Mouse (Mus musculus) kidney, embryonic 15.5 days (tissue): Measurements from ENCODE around the gene Trak1. TPM values are rescaled to one million over a fixed set of nuclear protein-coding genes. Genes with fewer than 3 reads are reported as not detected.
"Not testable (repeated sequence)": the region's sequence is repeated elsewhere in the genome, so short reads cannot be mapped to it uniquely, and the experiment has no call there.

Experiments
- ATAC-seq: fragments of 200-750 bp; cut with Nextera tagmentation; replicated peaks from 2 replicates; pipeline ENCODE4 v1.8.0; 2017; ENCODE audit warnings: moderate TSS enrichment; ENCODE audit not compliant: low FRiP score
- H3K27ac ChIP-seq: fragments of 300-500 bp; sonication (generic); 2 replicates; pipeline ENCODE4 v1.5.1; 2015; ENCODE audit warnings: mild to moderate bottlenecking, inconsistent platforms
- H3K27me3 ChIP-seq: fragments of 300-500 bp; sonication (generic); 2 replicates; pipeline ENCODE4 v1.6.1; 2015; ENCODE audit warnings: inconsistent platforms
- H3K36me3 ChIP-seq: fragments of 300-500 bp; sonication (generic); 2 replicates; pipeline ENCODE4 v1.6.1; 2015; ENCODE audit warnings: inconsistent platforms
- H3K4me1 ChIP-seq: fragments of 300-500 bp; sonication (generic); 2 replicates; pipeline ENCODE4 v1.6.1; 2015; ENCODE audit warnings: inconsistent platforms
- H3K4me2 ChIP-seq: fragments of 300-500 bp; sonication (generic); 2 replicates; pipeline ENCODE4 v1.6.1; 2015; ENCODE audit warnings: moderate library complexity, mild to moderate bottlenecking, inconsistent platforms
- H3K4me3 ChIP-seq: fragments of 300-500 bp; sonication (generic); replicated peaks from 2 replicates; pipeline ENCODE4 v1.5.1; 2015; ENCODE audit warnings: mild to moderate bottlenecking, inconsistent platforms
- H3K9ac ChIP-seq: fragments of 300-500 bp; sonication (generic); 2 replicates; pipeline ENCODE4 v1.6.1; 2015; ENCODE audit warnings: mild to moderate bottlenecking, inconsistent platforms
- H3K9me3 ChIP-seq: fragments of 300-500 bp; sonication (generic); replicated peaks from 2 replicates; pipeline ENCODE4 v1.6.1; 2016; ENCODE audit warnings: inconsistent platforms
- WGBS: fragments of 180-500 bp; shearing (Covaris S2); methylation state at CpG from one replicate; pipeline ENCODE4 v1.1.7; 2015; ENCODE audit warnings: mixed read lengths; 5-methylcytosine and 5-hydroxymethylcytosine counted together
- polyA plus RNA-seq: library from polyadenylated mRNA; unstranded; fragments of >200 nt; fragmentation: Nextera tagmentation; extraction: Ambion mirVana; gene quantifications from 2 replicates; pipeline ENCODE4 v1.2.1, GENCODE M21; 2015

The Trak1 gene
- polyA plus RNA-seq, 1 experiment from 2014 or later = 18.7 TPM

GRCm38 (mm10) chr9:121328342-121328741, 31.0 kb downstream of the Trak1 start:
- 97% methylated on average over 17 of the region's 21 CpGs for WGBS
- H3K4me1 ChIP-seq = peaks cover 26% of the 10 kb centered on the region
- H3K4me3 ChIP-seq, ATAC-seq, H3K9me3 ChIP-seq, H3K4me2 ChIP-seq, H3K36me3 ChIP-seq, H3K27ac ChIP-seq, H3K9ac ChIP-seq, H3K27me3 ChIP-seq: not testable (repeated sequence)

GRCm38 (mm10) chr9:121329181-121329580, 31.9 kb downstream of the Trak1 start:
- Histone ChIP-seq H3K9ac (no peak overlapping the region), H3K36me3 (peaks cover 5% of the 10 kb centered on the region), H3K4me3 (no peak overlapping the region), H3K27ac (no peak overlapping the region), H3K27me3 (no peaks in the 10 kb centered on the region), H3K9me3 (no peaks in the 10 kb centered on the region), H3K4me2 (no peak overlapping the region), H3K4me1 (peaks cover 35% of the 10 kb centered on the region)
- no peak for ATAC-seq
- WGBS = 73% methylated on average over 8 of the region's 8 CpGs

GRCm38 (mm10) chr9:121330065-121330464, 32.8 kb downstream of the Trak1 start:
- H3K9me3 ChIP-seq = no peaks in the 10 kb centered on the region
- WGBS = 94% methylated on average over 5 of the region's 5 CpGs
- no peak for ATAC-seq
- H3K4me3 ChIP-seq = no peak overlapping the region
- H3K27ac ChIP-seq = no peak overlapping the region
- peaks cover 43% of the 10 kb centered on the region for H3K4me1 ChIP-seq
- peaks cover 5% of the 10 kb centered on the region for H3K36me3 ChIP-seq
- H3K9ac ChIP-seq = no peak overlapping the region
- no peak overlapping the region for H3K4me2 ChIP-seq
- no peaks in the 10 kb centered on the region for H3K27me3 ChIP-seq

GRCm38 (mm10) chr9:121331438-121331837, 34.1 kb downstream of the Trak1 start:
- 0 out of 2 replicates have a peak overlapping the region, but pooled peaks have one; percentile 14 for H3K9ac ChIP-seq
- peaks cover 5% of the 10 kb centered on the region for H3K36me3 ChIP-seq
- no peaks in the 10 kb centered on the region for H3K9me3 ChIP-seq
- no peaks in the 10 kb centered on the region for H3K27me3 ChIP-seq
- no peak overlapping the region for H3K4me2 ChIP-seq
- 21% methylated on average over 5 of the region's 5 CpGs for WGBS
- no peak overlapping the region for H3K4me3 ChIP-seq
- ATAC-seq = no peak; the same call in 1 of the 2 replicates
- peak overlapping the region; percentile 83 for H3K27ac ChIP-seq
- H3K4me1 ChIP-seq = peaks cover 55% of the 10 kb centered on the region

- H3K4me1 ChIP-seq = peaks cover 61% of the 10 kb centered on the region
- no peak overlapping the region for H3K9ac ChIP-seq
- WGBS = 3% methylated on average over 8 of the region's 8 CpGs
These were observed 34.8 kb downstream of the Trak1 start for GRCm38 (mm10) chr9:121331878-121332630.

GRCm38 (mm10) chr9:121333559-121333958, 36.3 kb downstream of the Trak1 start:
- H3K27ac ChIP-seq = 0 out of 2 replicates have a peak overlapping the region, but pooled peaks have one; percentile 42

More at GRCm38 (mm10) chr9:121331878-121332630, 34.8 kb downstream of the Trak1 start:
- Histone ChIP-seq H3K27ac (peak overlapping the region; percentile 83), H3K9me3 (no peaks in the 10 kb centered on the region), H3K36me3 (peaks cover 5% of the 10 kb centered on the region), H3K4me2 (peak overlapping the region; percentile 36), H3K27me3 (no peaks in the 10 kb centered on the region), H3K4me3 (no peak overlapping the region)
- peak; percentile 75 for ATAC-seq

GRCm38 (mm10) chr9:121334311-121334851, 37.1 kb downstream of the Trak1 start:
- Histone ChIP-seq H3K9ac (no peak overlapping the region), H3K4me1 (peaks cover 70% of the 10 kb centered on the region), H3K4me3 (no peak overlapping the region), H3K9me3 (no peaks in the 10 kb centered on the region), H3K27me3 (no peaks in the 10 kb centered on the region), H3K4me2 (no peak overlapping the region), H3K27ac (0 out of 2 replicates have a peak overlapping the region, but pooled peaks have one; percentile 20), H3K36me3 (no peaks in the 10 kb centered on the region)
- no peak for ATAC-seq
- 51% methylated on average over 8 of the region's 8 CpGs for WGBS

More at GRCm38 (mm10) chr9:121333559-121333958, 36.3 kb downstream of the Trak1 start:
- 86% methylated on average over 5 of the region's 5 CpGs for WGBS
- Histone ChIP-seq H3K27me3 (no peaks in the 10 kb centered on the region), H3K4me1 (peaks cover 71% of the 10 kb centered on the region), H3K9ac (no peak overlapping the region), H3K9me3 (no peaks in the 10 kb centered on the region), H3K36me3 (peaks cover 1% of the 10 kb centered on the region), H3K4me2 (no peak overlapping the region), H3K4me3 (no peak overlapping the region)
- no peak for ATAC-seq

- peak overlapping the region; percentile 66 for H3K27ac ChIP-seq
- H3K4me1 ChIP-seq = peaks cover 68% of the 10 kb centered on the region
- no peak overlapping the region for H3K4me2 ChIP-seq
- no peak overlapping the region for H3K9ac ChIP-seq
- no peaks in the 10 kb centered on the region; the same call in 1 of the 2 replicates for H3K36me3 ChIP-seq
- no peaks in the 10 kb centered on the region for H3K27me3 ChIP-seq
- no peaks in the 10 kb centered on the region for H3K9me3 ChIP-seq
- H3K4me3 ChIP-seq = no peak overlapping the region
- WGBS = 33% methylated on average over 7 of the region's 7 CpGs
- ATAC-seq = no peak
These were observed 38.3 kb downstream of the Trak1 start for GRCm38 (mm10) chr9:121335568-121335967.

GRCm38 (mm10) chr9:121336324-121336946, 39.1 kb downstream of the Trak1 start:
- Histone ChIP-seq H3K27me3 (no peaks in the 10 kb centered on the region), H3K4me2 (no peak overlapping the region), H3K9me3 (no peaks in the 10 kb centered on the region), H3K9ac (no peak overlapping the region), H3K27ac (peak overlapping the region; percentile 66), H3K36me3 (no peaks in the 10 kb centered on the region; the same call in 1 of the 2 replicates), H3K4me1 (peaks cover 64% of the 10 kb centered on the region), H3K4me3 (no peak overlapping the region)
- ATAC-seq = no peak
- WGBS = 89% methylated on average over 15 of the region's 15 CpGs

- no peak for ATAC-seq
- Histone ChIP-seq H3K4me2 (no peak overlapping the region), H3K27me3 (no peaks in the 10 kb centered on the region), H3K9me3 (no peaks in the 10 kb centered on the region), H3K4me3 (no peak overlapping the region), H3K4me1 (peaks cover 54% of the 10 kb centered on the region), H3K36me3 (no peaks in the 10 kb centered on the region; the same call in 1 of the 2 replicates), H3K27ac (peak overlapping the region; percentile 66), H3K9ac (no peak overlapping the region)
- WGBS = 57% methylated on average over 9 of the region's 9 CpGs
These were observed 40.1 kb downstream of the Trak1 start for GRCm38 (mm10) chr9:121337216-121337937.

- H3K27ac ChIP-seq = peak overlapping the region; percentile 66
- peaks cover 49% of the 10 kb centered on the region for H3K4me1 ChIP-seq
- WGBS = 73% methylated on average over 3 of the region's 3 CpGs
- H3K9ac ChIP-seq = no peak overlapping the region
- no peak overlapping the region for H3K4me3 ChIP-seq
- H3K4me2 ChIP-seq = no peak overlapping the region
- H3K9me3 ChIP-seq = no peaks in the 10 kb centered on the region
- no peak for ATAC-seq
- no peaks in the 10 kb centered on the region for H3K27me3 ChIP-seq
- no peaks in the 10 kb centered on the region; the same call in 1 of the 2 replicates for H3K36me3 ChIP-seq
These were observed 40.6 kb downstream of the Trak1 start for GRCm38 (mm10) chr9:121337938-121338289.
